Mouse (Mus musculus) forebrain, embryonic 10.5 days (tissue): ENCODE measurements around the gene Krtap5-1. TPM values are rescaled to one million over a fixed set of nuclear protein-coding genes. Genes with fewer than 3 reads are reported as not detected.
"Not testable (repeated sequence)": the region's sequence is repeated elsewhere in the genome, so short reads cannot be mapped to it uniquely, and the experiment has no call there.

Experiments
- DNase-seq: peaks from one replicate; pipeline ENCODE4 v3.0.0-alpha.2; 2017; ENCODE audit warnings: low spot score; ENCODE audit errors: extremely low spot score
- H3K27ac ChIP-seq: fragments of 300-500 bp; sonication (generic); 2 replicates; pipeline ENCODE4 v1.5.1; 2016; ENCODE audit warnings: mild to moderate bottlenecking
- H3K27me3 ChIP-seq: fragments of 300-500 bp; sonication (generic); 2 replicates; pipeline ENCODE4 v1.6.1; 2016; ENCODE audit warnings: mild to moderate bottlenecking; ENCODE audit not compliant: poor library complexity, severe bottlenecking
- H3K36me3 ChIP-seq: fragments of 300-500 bp; sonication (generic); replicated peaks from 2 replicates; pipeline ENCODE4 v1.6.1; 2016; ENCODE audit warnings: mild to moderate bottlenecking, moderate library complexity
- H3K4me1 ChIP-seq: fragments of 300-500 bp; sonication (generic); 2 replicates; pipeline ENCODE4 v1.6.1; 2016
- H3K4me3 ChIP-seq: fragments of 300-500 bp; sonication (generic); 2 replicates; pipeline ENCODE4 v1.5.1; 2016; ENCODE audit warnings: mild to moderate bottlenecking, moderate library complexity
- H3K9me3 ChIP-seq: fragments of 300-500 bp; sonication (generic); 2 replicates; pipeline ENCODE4 v1.6.1; 2016; ENCODE audit warnings: mild to moderate bottlenecking, moderate library complexity
- WGBS: fragments of 180-500 bp; shearing (Covaris S2); methylation state at CpG from one replicate; pipeline ENCODE4 v1.1.7; 2016; 5-methylcytosine and 5-hydroxymethylcytosine counted together
- polyA plus RNA-seq: library from polyadenylated mRNA; unstranded; fragments of >200 nt; fragmentation: Nextera tagmentation; extraction: Ambion mirVana; gene quantifications from 2 replicates; pipeline ENCODE4 v1.2.1, GENCODE M21; 2016

Gene Krtap5-1
- polyA plus RNA-seq, 1 experiment from 2014 or later = not detected

GRCm38 (mm10) chr7:142285130-142285835, 11.6 kb downstream of the Krtap5-1 start:
- peak overlapping the region; percentile 89 for H3K27ac ChIP-seq
- DNase-seq = peak; percentile 40
- peaks cover 22% of the 10 kb centered on the region for H3K4me1 ChIP-seq
- H3K4me3 ChIP-seq = peak overlapping the region; percentile 66
- H3K9me3 ChIP-seq = no peaks in the 10 kb centered on the region
- WGBS = 20% methylated on average over 23 of the region's 23 CpGs
- no peaks in the 10 kb centered on the region for H3K36me3 ChIP-seq
- H3K27me3 ChIP-seq = peaks cover 39% of the 10 kb centered on the region

GRCm38 (mm10) chr7:142284615-142285080, 12.3 kb downstream of the Krtap5-1 start:
- DNase-seq = peak; percentile 94
- H3K4me1 ChIP-seq = peaks cover 22% of the 10 kb centered on the region
- no peaks in the 10 kb centered on the region for H3K9me3 ChIP-seq
- peak overlapping the region; percentile 89 for H3K27ac ChIP-seq
- H3K36me3 ChIP-seq = no peaks in the 10 kb centered on the region
- H3K4me3 ChIP-seq = peak overlapping the region; percentile 66
- WGBS = under 1% methylated on average over 19 of the region's 19 CpGs
- peaks cover 42% of the 10 kb centered on the region for H3K27me3 ChIP-seq

GRCm38 (mm10) chr7:142284023-142284591, 12.8 kb downstream of the Krtap5-1 start:
- under 1% methylated on average over 38 of the region's 38 CpGs for WGBS
- Histone ChIP-seq H3K9me3 (no peaks in the 10 kb centered on the region), H3K4me1 (peaks cover 22% of the 10 kb centered on the region), H3K4me3 (peak overlapping the region; percentile 66), H3K27ac (peak overlapping the region; percentile 89), H3K27me3 (peaks cover 42% of the 10 kb centered on the region), H3K36me3 (no peaks in the 10 kb centered on the region)
- peak; percentile 76 for DNase-seq

- peaks cover 22% of the 10 kb centered on the region for H3K4me1 ChIP-seq
- H3K9me3 ChIP-seq, H3K4me3 ChIP-seq, H3K36me3 ChIP-seq, H3K27ac ChIP-seq, DNase-seq: not testable (repeated sequence)
- 6% methylated on average over 2 of the region's 2 CpGs for WGBS
- H3K27me3 ChIP-seq = peaks cover 42% of the 10 kb centered on the region
Observed at GRCm38 (mm10) chr7:142282847-142283246, 14.1 kb downstream of the Krtap5-1 start.

GRCm38 (mm10) chr7:142279291-142279690, 17.6 kb downstream of the Krtap5-1 start:
- H3K9me3 ChIP-seq, H3K36me3 ChIP-seq, DNase-seq, H3K27ac ChIP-seq, H3K4me3 ChIP-seq: not testable (repeated sequence)
- 76% methylated on average over 1 of the region's 1 CpGs for WGBS
- peaks cover 28% of the 10 kb centered on the region for H3K27me3 ChIP-seq
- H3K4me1 ChIP-seq = peaks cover 13% of the 10 kb centered on the region

- not testable (repeated sequence) for H3K4me1 ChIP-seq, H3K4me3 ChIP-seq, H3K9me3 ChIP-seq, H3K27ac ChIP-seq, H3K36me3 ChIP-seq
- H3K27me3 ChIP-seq = peaks cover 21% of the 10 kb centered on the region
- WGBS = 0% methylated on average over 3 of the region's 3 CpGs
- peak; percentile 49 for DNase-seq
Observed at GRCm38 (mm10) chr7:142278183-142278582, 18.7 kb downstream of the Krtap5-1 start.

- not testable (repeated sequence) for H3K4me3 ChIP-seq, H3K27ac ChIP-seq, H3K9me3 ChIP-seq, H3K36me3 ChIP-seq, H3K4me1 ChIP-seq, DNase-seq, H3K27me3 ChIP-seq
Observed at GRCm38 (mm10) chr7:142274263-142274662, 22.7 kb downstream of the Krtap5-1 start, which contains the start of gene Gm4559. Gene Gm4559 (minus strand): TSS chr7:142274363.

- H3K27me3 ChIP-seq, H3K9me3 ChIP-seq, H3K36me3 ChIP-seq, H3K4me3 ChIP-seq, DNase-seq, H3K27ac ChIP-seq, H3K4me1 ChIP-seq: not testable (repeated sequence)
- WGBS = 94% methylated on average over 1 of the region's 1 CpGs
Observed at GRCm38 (mm10) chr7:142258254-142258653, 38.7 kb downstream of the Krtap5-1 start, which contains the start of gene Gm2431. Gene Gm2431 (minus strand): TSS chr7:142258354.

- DNase-seq = no peak
- Histone ChIP-seq H3K4me1 (no peaks in the 10 kb centered on the region), H3K27ac (no peak overlapping the region), H3K27me3 (no peaks in the 10 kb centered on the region), H3K4me3 (no peak overlapping the region), H3K36me3 (no peaks in the 10 kb centered on the region), H3K9me3 (no peaks in the 10 kb centered on the region)
- 0% methylated on average over 2 of the region's 2 CpGs for WGBS
Observed at GRCm38 (mm10) chr7:142255517-142255916, 41.4 kb downstream of the Krtap5-1 start.

- H3K27ac ChIP-seq = no peak overlapping the region
Observed at GRCm38 (mm10) chr7:142249824-142250223, 47.1 kb downstream of the Krtap5-1 start.

More at GRCm38 (mm10) chr7:142249824-142250223, 47.1 kb downstream of the Krtap5-1 start:
- no peak overlapping the region for H3K4me3 ChIP-seq
- H3K4me1 ChIP-seq = no peaks in the 10 kb centered on the region
- no peaks in the 10 kb centered on the region for H3K27me3 ChIP-seq
- no peaks in the 10 kb centered on the region for H3K9me3 ChIP-seq
- peak; percentile 23 for DNase-seq
- WGBS = 0% methylated on average over 1 of the region's 1 CpGs
- no peaks in the 10 kb centered on the region for H3K36me3 ChIP-seq

Other genes starting within 250 kb of the Krtap5-1 start
- 60.9 and 65.7 TPM in 2 replicates for gene Mob2, start 236.1 kb downstream of the Krtap5-1 start, polyA plus RNA-seq
- 3.6 and 7.3 TPM in 2 replicates for gene Dusp8, start 201.3 kb downstream of the Krtap5-1 start, polyA plus RNA-seq
- 0.38 TPM in 1 of 2 replicates, not detected in the other for gene Gm45618, start 176.4 kb downstream of the Krtap5-1 start, polyA plus RNA-seq
- not detected in 2 replicates for gene Gm39115, start 161.1 kb downstream of the Krtap5-1 start, polyA plus RNA-seq
- gene Gm45337, start 152.5 kb downstream of the Krtap5-1 start, polyA plus RNA-seq = not detected in 2 replicates
- not detected in 2 replicates for gene Gm29735, start 140.0 kb downstream of the Krtap5-1 start, polyA plus RNA-seq
- not detected in 2 replicates for gene Gm4553, start 131.4 kb downstream of the Krtap5-1 start, polyA plus RNA-seq
- not detected in 2 replicates for gene Krtap5-2, start 121.1 kb downstream of the Krtap5-1 start, polyA plus RNA-seq
- not detected in 2 replicates for gene Gm10153, start 106.7 kb downstream of the Krtap5-1 start, polyA plus RNA-seq
- gene Krtap5-3, start 95.8 kb downstream of the Krtap5-1 start, polyA plus RNA-seq = not detected in 2 replicates
- not detected in 2 replicates for gene Gm7579, start 85.3 kb downstream of the Krtap5-1 start, polyA plus RNA-seq
- gene Krtap5-5, start 67.1 kb downstream of the Krtap5-1 start, polyA plus RNA-seq = not detected in 2 replicates
- not detected in 2 replicates for gene Gm40460, start 56.0 kb downstream of the Krtap5-1 start, polyA plus RNA-seq
- not detected in 2 replicates for gene Gm2431, start 38.8 kb downstream of the Krtap5-1 start, polyA plus RNA-seq
- gene Gm4559, start 22.8 kb downstream of the Krtap5-1 start, polyA plus RNA-seq = not detected in 2 replicates
- not detected in 2 replicates for gene Krtap5-4, start 6.4 kb upstream of the Krtap5-1 start, polyA plus RNA-seq
- gene Ifitm10, start 76.6 kb upstream of the Krtap5-1 start, polyA plus RNA-seq = 0.51 and 1.00 TPM in 2 replicates
- gene Gm49369, start 85.5 kb upstream of the Krtap5-1 start, polyA plus RNA-seq = not detected in 2 replicates
- 135 and 142 TPM in 2 replicates for gene Ctsd, start 90.9 kb upstream of the Krtap5-1 start, polyA plus RNA-seq
- gene Syt8, start 137.7 kb upstream of the Krtap5-1 start, polyA plus RNA-seq = 0.18 TPM in 1 of 2 replicates, not detected in the other
- 0.46 and 1.4 TPM in 2 replicates for gene Tnni2, start 144.7 kb upstream of the Krtap5-1 start, polyA plus RNA-seq
- 10.7 and 12.0 TPM in 2 replicates for gene Lsp1, start 163.7 kb upstream of the Krtap5-1 start, polyA plus RNA-seq
- gene Tnnt3, start 201.7 kb upstream of the Krtap5-1 start, polyA plus RNA-seq = 0.33 and 1.1 TPM in 2 replicates
- gene Mrpl23, start 235.6 kb upstream of the Krtap5-1 start, polyA plus RNA-seq = 15.8 and 16.1 TPM in 2 replicates